Mouse (Mus musculus) megakaryocyte-erythroid progenitor cell, adult 5-6 weeks (primary cell): ENCODE measurements around the gene Sox30. TPM values are rescaled to one million over a fixed set of nuclear protein-coding genes. Genes with fewer than 3 reads are reported as not detected.
A peak's percentile ranks its signal among the peaks of the same experiment; 100 is the strongest.
"Not testable (repeated sequence)": the region's sequence is repeated elsewhere in the genome, so short reads cannot be mapped to it uniquely, and the experiment has no call there.

ENCODE experiments used
- ATAC-seq: replicated peaks from 2 replicates; pipeline ENCODE4 v1.8.0; 2016; ENCODE audit warnings: mild to moderate bottlenecking, inconsistent platforms; ENCODE audit not compliant: severe bottlenecking, poor library complexity, low FRiP score, low TSS enrichment
- total RNA-seq, 2 experiments: library from RNA; stranded (forward) in 1 of 2; stranded (reverse) in 1 of 2; fragments of 200-1000, 215-1000 nt in 1 of 2; fragments of >200 nt in 1 of 2; fragmentation: Nextera tagmentation in 1 of 2; gene quantifications; 2 replicates each; pipeline ENCODE4 v1.2.3; 2014 to 2017

The Sox30 gene
- total RNA-seq, 2 experiments from 2014 or later, result not detected

- no peak for ATAC-seq
These were observed 12.0 kb downstream of the Sox30 start for GRCm38 (mm10) chr11:45992087-45992486.

GRCm38 (mm10) chr11:46016061-46016460 is 36.0 kb downstream of the Sox30 start:
- ATAC-seq, result 0 out of 2 replicates have a peak, but pooled peaks have one; percentile 59

GRCm38 (mm10) chr11:46020246-46020645 is 40.1 kb downstream of the Sox30 start:
- no peak for ATAC-seq

DNA sequence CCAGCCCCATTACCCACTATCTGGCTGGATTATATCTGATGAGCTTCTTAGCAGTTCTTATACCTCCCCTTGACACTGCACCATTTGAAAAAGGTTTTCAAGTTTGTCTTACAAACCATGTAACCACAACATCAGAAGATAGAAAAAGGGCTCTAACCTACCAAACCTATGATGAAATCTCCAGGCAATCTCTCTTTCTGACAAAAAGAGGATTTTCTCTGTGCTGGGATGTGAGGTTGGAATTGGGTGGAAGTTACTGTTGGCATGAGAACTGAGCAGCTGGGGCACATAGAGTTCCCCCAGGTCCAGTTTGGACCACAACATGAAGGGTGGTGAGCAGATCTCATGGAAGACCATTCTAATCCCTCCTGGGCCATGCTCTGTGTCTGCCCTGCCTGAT is 41.7 kb downstream of the Sox30 start:
- no peak for ATAC-seq

DNA sequence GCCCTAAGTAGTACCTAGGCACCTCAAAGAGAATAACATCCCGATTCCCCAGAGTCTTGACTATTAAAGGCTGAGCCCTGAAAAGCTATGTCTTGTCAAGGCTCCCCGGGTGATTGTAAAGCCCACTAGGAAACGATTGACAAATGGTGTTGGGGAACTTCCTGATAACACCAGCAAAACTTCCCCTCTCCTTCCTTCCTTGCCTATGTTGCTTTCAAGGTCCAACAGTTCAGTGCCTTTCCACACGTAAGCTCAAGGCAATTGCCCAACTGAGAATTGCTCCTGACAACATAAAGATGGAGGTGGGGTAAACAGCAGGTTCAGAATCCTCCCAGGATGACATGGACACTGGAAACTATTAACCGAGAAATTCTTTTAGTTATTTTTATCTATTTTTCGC is 42.9 kb downstream of the Sox30 start:
- ATAC-seq, result no peak

- ATAC-seq, result no peak
These were observed 45.9 kb downstream of the Sox30 start for GRCm38 (mm10) chr11:46025962-46026392.

GRCm38 (mm10) chr11:46027952-46028814 is 48.1 kb downstream of the Sox30 start:
- no peak for ATAC-seq

- no peak for ATAC-seq
These were observed 49.4 kb downstream of the Sox30 start for GRCm38 (mm10) chr11:46029485-46029884.

- ATAC-seq, result no peak
These were observed 49.9 kb downstream of the Sox30 start for GRCm38 (mm10) chr11:46030026-46030425.

GRCm38 (mm10) chr11:46031470-46031869 is 51.4 kb downstream of the Sox30 start:
- ATAC-seq, result no peak

DNA sequence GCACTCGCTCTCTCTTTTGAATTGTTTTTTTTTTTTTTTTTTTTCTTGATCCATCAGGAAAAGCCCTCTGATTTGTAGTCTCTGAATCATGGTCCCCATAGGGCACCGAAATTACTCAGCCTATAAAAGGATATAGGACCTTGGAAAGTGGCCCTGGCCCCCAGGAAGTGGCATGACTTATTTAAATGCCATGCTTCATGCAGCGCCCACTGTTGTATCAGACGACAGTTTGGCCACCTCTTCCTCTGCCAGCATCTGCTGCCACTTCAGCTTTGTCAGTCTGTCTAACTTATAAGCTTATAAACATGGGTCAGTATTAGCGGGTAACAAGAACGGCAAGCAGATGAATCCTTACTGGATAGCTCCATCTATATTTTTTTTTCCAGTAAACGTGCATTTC is 52.8 kb downstream of the Sox30 start:
- ATAC-seq, result no peak

- no peak for ATAC-seq
These were observed 56.3 kb downstream of the Sox30 start for GRCm38 (mm10) chr11:46036374-46036773.

DNA sequence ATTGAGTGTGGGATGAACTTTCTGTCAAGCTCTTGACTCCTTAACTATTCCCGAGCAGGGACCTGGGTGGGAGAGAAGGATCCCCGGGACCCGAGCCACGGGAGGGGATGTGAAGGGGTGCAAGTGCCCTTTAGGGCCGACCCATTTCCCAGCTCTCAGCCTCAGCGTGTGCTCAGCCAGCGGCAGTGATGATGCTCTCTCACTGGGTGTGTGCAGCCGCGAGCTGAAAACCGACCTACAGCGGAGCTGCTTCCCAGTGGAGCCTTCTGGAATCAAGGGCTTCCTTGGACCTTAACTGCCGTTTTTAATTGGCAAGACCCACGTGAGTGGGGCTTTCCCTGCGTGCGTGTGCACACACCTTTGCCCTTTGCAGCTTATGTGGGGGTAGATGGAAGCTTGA is 58.8 kb downstream of the Sox30 start:
- ATAC-seq, result no peak

- no peak for ATAC-seq
These were observed 59.2 kb downstream of the Sox30 start for GRCm38 (mm10) chr11:46039335-46039734.

DNA sequence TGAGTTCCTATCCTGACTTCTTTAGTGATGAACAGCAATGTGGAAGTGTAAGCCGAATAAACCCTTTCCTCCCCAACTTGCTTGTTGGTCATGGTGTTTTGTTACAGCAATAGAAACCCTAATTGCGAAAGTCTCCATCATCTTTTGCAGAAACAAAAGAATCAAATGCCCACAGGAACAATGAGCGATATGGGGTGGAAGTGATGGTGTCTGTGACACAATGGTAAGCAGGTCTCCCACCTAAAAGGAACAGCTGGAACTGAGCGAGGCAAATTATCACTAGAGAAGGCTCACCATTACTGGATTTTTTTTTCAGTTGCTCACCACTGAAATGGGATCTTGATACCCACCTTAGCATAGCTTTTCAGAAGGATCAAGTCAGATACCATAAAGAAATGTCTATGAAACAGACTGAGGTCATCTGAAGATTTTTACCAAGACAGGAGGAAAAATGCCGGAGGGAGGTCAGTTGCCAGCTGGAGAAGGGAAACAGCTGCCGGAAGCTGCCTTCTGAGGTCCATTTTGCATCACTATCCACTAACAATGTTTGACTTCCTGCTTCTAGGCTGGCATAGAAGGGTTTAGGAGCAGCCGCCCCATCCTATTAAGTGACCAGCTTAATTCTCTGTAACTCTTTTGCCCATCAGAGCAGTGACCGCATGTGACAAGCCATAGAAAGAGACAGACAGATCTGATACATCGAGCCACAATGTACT is 60.9 kb downstream of the Sox30 start:
- no peak for ATAC-seq

- no peak for ATAC-seq
These were observed 61.6 kb downstream of the Sox30 start for GRCm38 (mm10) chr11:46041607-46042267.

DNA sequence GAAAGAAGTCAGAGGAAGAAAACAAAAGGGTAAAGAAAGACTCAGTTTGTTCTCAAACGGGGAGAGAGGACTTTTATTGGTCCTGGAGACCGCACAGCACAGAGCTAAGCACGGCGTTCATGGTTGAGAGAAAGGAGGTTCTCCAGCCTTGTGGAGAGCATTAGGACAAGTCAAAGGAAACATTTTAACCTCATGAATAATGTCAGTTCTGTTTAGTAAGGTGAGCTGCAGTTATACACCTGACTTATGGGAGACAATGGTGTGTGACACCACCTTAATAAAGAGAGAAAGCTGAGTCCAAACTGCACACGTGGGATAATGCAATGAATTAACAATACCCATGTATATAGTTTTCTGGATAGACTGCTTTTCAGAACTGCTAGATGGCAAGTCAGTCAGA is 64.7 kb downstream of the Sox30 start:
- ATAC-seq, result no peak

DNA sequence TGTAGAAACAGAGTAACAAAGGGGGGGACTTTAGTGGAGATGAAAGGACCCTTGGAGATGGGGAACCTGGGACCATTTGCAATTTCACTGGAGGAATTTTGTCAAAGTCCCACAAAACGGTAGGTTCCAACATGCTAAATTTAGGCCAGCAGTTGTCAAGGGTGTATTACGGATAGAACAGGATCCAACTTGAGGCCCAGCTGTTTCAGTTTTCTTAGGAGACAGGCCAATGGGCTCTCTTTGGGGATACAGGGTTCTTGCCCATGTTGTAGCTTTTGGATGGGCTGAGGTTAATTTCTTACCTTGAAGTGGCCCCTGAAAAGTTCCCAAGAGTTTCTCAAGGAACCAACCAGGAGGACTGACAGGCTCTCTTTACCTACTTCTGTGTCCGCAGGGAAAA is 67.2 kb downstream of the Sox30 start:
- ATAC-seq, result no peak

DNA sequence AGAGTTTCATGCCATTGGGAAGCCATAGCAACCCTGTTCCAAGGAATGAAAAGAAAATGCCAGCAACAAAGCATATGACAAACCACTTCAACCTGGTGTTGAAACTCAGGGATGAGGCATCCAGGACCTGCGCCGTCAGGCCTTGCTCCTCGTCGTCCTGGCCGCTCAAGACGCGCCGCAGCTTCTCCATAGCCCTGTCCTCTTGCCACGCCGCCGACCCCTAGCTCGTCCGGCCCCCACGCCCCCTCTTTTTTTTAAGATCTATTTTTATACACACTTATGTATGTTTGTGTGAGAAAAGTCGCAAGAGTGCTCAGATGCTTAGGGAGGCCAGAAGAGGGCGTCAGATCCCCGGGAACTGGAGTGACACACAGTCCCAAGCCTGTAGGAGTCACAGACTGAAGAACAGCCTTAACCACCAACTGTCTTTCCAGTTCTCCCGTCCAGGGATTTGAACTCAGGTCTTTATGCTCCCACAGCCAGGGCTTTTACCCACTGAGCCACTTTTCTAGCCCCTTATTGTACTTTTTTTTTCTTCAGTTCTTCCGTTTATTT is 72.1 kb downstream of the Sox30 start, which contains the start of gene Gm12166:
Gene Gm12166, minus strand, starts transcription at position 217 of the 555 bp plus-strand sequence.
- peak; percentile 75 for ATAC-seq

DNA sequence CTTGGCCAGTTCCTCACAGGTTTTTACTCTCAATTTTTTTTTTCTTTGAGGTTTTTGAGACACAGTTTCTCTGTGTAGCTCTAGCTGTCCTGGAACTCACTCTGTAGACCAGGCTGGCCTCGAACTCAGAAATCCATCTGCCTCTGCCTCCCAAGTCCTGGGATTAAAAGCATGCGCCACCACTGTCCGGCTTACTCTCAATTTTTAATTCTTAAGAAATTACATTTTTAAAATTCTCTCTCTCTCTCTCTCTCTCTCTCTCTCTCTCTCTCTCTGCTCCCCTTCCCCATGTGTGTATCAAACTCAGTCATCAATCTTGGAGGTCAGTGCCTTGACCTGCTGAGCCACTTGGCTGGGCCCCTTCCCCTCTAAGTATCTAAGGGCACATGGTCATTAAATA is 73.3 kb downstream of the Sox30 start:
- not testable (repeated sequence) for ATAC-seq
